Mouse (Mus musculus) ZHBTc4 (cell line): ENCODE data around the gene Pls3.

Experiments used
- DNase-seq: peaks from one replicate; pipeline ENCODE4 v3.0.0-alpha.2; 2011; ENCODE audit warnings: low read depth, low spot score

Gene Pls3

GRCm38 (mm10) chrX:75874332-75875291 is at the start of gene Pls3:
Pls3 (minus strand) TSS chrX:75875182.
- DNase-seq: peak; percentile 94

- DNase-seq: no peak
These were observed 20.7 kb upstream of the Pls3 start for GRCm38 (mm10) chrX:75895716-75896115.

GRCm38 (mm10) chrX:75875566-75875965 is 584 bp upstream of the Pls3 start:
- no peak for DNase-seq

GRCm38 (mm10) chrX:75873813-75874212 is 1.2 kb downstream of the Pls3 start:
- peak; percentile 50 for DNase-seq

GRCm38 (mm10) chrX:75873253-75873652 is 1.7 kb downstream of the Pls3 start:
- peak; percentile 27 for DNase-seq

GRCm38 (mm10) chrX:75871855-75872254 is 3.1 kb downstream of the Pls3 start:
- DNase-seq: peak; percentile 2

- no peak for DNase-seq
These were observed 13.3 kb downstream of the Pls3 start for GRCm38 (mm10) chrX:75861715-75862114.

GRCm38 (mm10) chrX:75854294-75854693 is 20.7 kb downstream of the Pls3 start:
- no peak for DNase-seq

GRCm38 (mm10) chrX:75844290-75844689 is 30.7 kb downstream of the Pls3 start:
- no peak for DNase-seq

- no peak for DNase-seq
These were observed 32.1 kb downstream of the Pls3 start for GRCm38 (mm10) chrX:75842835-75843234.

GRCm38 (mm10) chrX:75842120-75842519 is 32.9 kb downstream of the Pls3 start:
- no peak for DNase-seq

- no peak for DNase-seq
These were observed 34.7 kb downstream of the Pls3 start for GRCm38 (mm10) chrX:75840263-75840662.

GRCm38 (mm10) chrX:75834836-75835235 is 40.1 kb downstream of the Pls3 start:
- DNase-seq: no peak

GRCm38 (mm10) chrX:75834286-75834685 is 40.7 kb downstream of the Pls3 start:
- DNase-seq: no peak

GRCm38 (mm10) chrX:75833006-75833641 is 41.9 kb downstream of the Pls3 start:
- no peak for DNase-seq

- peak; percentile 57 for DNase-seq
These were observed 45.1 kb downstream of the Pls3 start for GRCm38 (mm10) chrX:75829867-75830255.

GRCm38 (mm10) chrX:75829240-75829866 is 45.6 kb downstream of the Pls3 start:
- peak; percentile 34 for DNase-seq

GRCm38 (mm10) chrX:75818647-75819271 is 56.2 kb downstream of the Pls3 start:
- no peak for DNase-seq

GRCm38 (mm10) chrX:75814958-75815357 is 60.0 kb downstream of the Pls3 start:
- DNase-seq: peak; percentile 35

GRCm38 (mm10) chrX:75814123-75814522 is 60.9 kb downstream of the Pls3 start:
- DNase-seq: no peak

- DNase-seq: peak; percentile 48
These were observed 78.4 kb downstream of the Pls3 start for GRCm38 (mm10) chrX:75796583-75796982.

- DNase-seq: no peak
These were observed 95.2 kb downstream of the Pls3 start for GRCm38 (mm10) chrX:75779796-75780195.
